Mouse (Mus musculus): ENCODE measurements around the gene 1700001C19Rik. TPM values are rescaled to one million over a fixed set of nuclear protein-coding genes. Genes with fewer than 3 reads are reported as not detected.
"Not testable (repeated sequence)": the region's sequence is repeated elsewhere in the genome, so short reads cannot be mapped to it uniquely, and the experiment has no call there.

1700001C19Rik gene
- total and polyA plus RNA-seq, 3 experiments: not detected

DNA sequence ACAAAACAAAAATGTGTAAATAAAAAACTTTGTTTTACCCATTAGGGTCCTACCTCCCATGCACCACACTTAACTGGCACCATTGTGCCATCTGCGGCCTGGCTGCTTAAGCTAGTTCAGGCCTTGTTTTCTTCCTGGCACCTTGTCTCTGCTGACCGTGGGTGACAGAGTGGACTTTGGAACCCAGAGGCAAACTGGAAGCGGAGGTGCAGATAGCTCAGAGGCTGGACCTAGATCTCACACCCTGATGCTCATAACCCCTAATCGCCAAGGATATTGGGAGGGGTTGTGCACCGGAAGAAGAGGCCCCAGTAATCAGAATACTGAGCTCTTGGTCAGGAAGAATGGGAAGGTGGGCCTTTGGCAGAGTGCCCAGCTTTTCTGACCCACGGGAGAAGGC is 13.0 kb downstream of the 1700001C19Rik start:
- dilution Hi-C loops (cut with MboI; ENCODE audit: extremely low pct_ligation_motif_present, extremely low pct_unique_long_range_greater_than_20kb, low sequenced_read_pairs): no loop called here
- Histone ChIP-seq H3K79me2 (replicated peaks; ENCODE audit: control insufficient read depth, extremely low read depth, insufficient read depth, poor library complexity, severe bottlenecking) (no peaks in the 10 kb centered on the region), H3K27ac (ENCODE audit: insufficient read depth, low read depth) (no peak overlapping the region), H3K4me2 (ENCODE audit: insufficient read depth, low read depth, poor library complexity, severe bottlenecking) (no peak overlapping the region), H3K4me1 (ENCODE audit: control insufficient read depth in 1 of 2, insufficient read depth in 2 of 2) (no peaks in the 10 kb centered on the region), H3K9me3 (replicated peaks; ENCODE audit: low read length) (no peaks in the 10 kb centered on the region), H3K36me3 (replicated peaks in 1 of 2; ENCODE audit: control insufficient read depth in 1 of 2, insufficient read depth in 1 of 2, low read length in 1 of 2) (no peaks in the 10 kb centered on the region), H3K9ac (ENCODE audit: insufficient read depth, low read depth) (no peak overlapping the region), H3K4me3 (replicated peaks in 1 of 3; ENCODE audit: low read depth in 2 of 3, low read length in 2 of 3, poor library complexity in 1 of 3) (no peak overlapping the region), H3K27me3 (replicated peaks) (peaks cover 18% of the 10 kb centered on the region)
- in situ Hi-C loops (cut with MboI; ENCODE audit: low pct_ligation_motif_present, low pct_unique_long_range_greater_than_20kb, low sequenced_read_pairs): no loop called here
- no peak for DNase-seq (ENCODE audit: extremely low read depth)
- TF ChIP-seq E2F4 (IDR thresholded peaks at IDR 0.05; ENCODE audit: insufficient replicate concordance, low read depth, low read length) (no peak), ELF1 (IDR thresholded peaks at IDR 0.05; ENCODE audit: low read depth, low read length) (no peak), BHLHE40 (IDR thresholded peaks at IDR 0.05; ENCODE audit: low read depth, low read length) (no peak), EP300 (IDR thresholded peaks at IDR 0.05; ENCODE audit: low read length) (no peak), ZKSCAN1 (IDR thresholded peaks at IDR 0.05; ENCODE audit: borderline replicate concordance, low read depth, low read length) (no peak), SMC3 (IDR thresholded peaks at IDR 0.05; ENCODE audit: low read depth, low read length) (no peak), ETS1 (conservative IDR thresholded peaks at IDR 0.05; ENCODE audit: low read depth, low read length) (no peak), NELFE (IDR thresholded peaks at IDR 0.05; ENCODE audit: low read depth, low read length) (no peak), KAT2A (IDR thresholded peaks at IDR 0.05; ENCODE audit: insufficient replicate concordance, low read length) (no peak), MAX (IDR thresholded peaks at IDR 0.05; ENCODE audit: low read length) (no peak), CTCF (conservative IDR thresholded peaks at IDR 0.05 in 1 of 2, IDR thresholded peaks at IDR 0.05 in 1 of 2; ENCODE audit: low read depth in 2 of 2, low read length in 2 of 2) (no peak), IRF4 (IDR thresholded peaks at IDR 0.05; ENCODE audit: low read depth, low read length) (no peak), TBP (conservative IDR thresholded peaks at IDR 0.05; ENCODE audit: low read depth, low read length) (no peak), UBTF (IDR thresholded peaks at IDR 0.05; ENCODE audit: low read depth, low read length) (no peak), ZC3H11A (IDR thresholded peaks at IDR 0.05; ENCODE audit: low read depth, low read length) (no peak), RCOR1 (conservative IDR thresholded peaks at IDR 0.05; ENCODE audit: low read depth, low read length) (no peak), MEF2A (IDR thresholded peaks at IDR 0.05; ENCODE audit: borderline replicate concordance, low read depth, low read length) (no peak)

DNA sequence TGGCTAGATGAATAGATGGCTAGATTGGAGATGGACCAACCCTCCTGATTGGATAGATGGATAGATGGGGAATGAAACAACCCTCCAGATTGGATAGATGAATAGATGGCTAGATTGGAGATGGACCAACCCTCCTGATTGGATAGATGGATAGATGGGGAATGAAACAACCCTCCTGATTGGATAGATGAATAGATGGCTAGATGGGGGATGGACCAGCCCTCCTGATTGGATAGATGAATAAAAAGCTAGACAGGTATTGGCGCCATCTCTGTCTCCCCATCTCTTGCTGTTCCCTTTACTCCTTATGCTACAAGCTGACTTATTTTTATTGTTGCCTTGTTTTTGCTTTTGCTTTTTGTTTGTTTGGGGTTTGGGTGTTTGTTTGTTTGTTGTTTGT is 14.6 kb downstream of the 1700001C19Rik start:
- H3K4me1 ChIP-seq (ENCODE audit: control insufficient read depth in 1 of 2, insufficient read depth in 2 of 2); H3K9me3 ChIP-seq (replicated peaks; ENCODE audit: low read length); dilution Hi-C loops (cut with MboI; ENCODE audit: extremely low pct_ligation_motif_present, extremely low pct_unique_long_range_greater_than_20kb, low sequenced_read_pairs); H3K27ac ChIP-seq (ENCODE audit: insufficient read depth, low read depth); H3K4me2 ChIP-seq (ENCODE audit: insufficient read depth, low read depth, poor library complexity, severe bottlenecking); H3K79me2 ChIP-seq (replicated peaks; ENCODE audit: control insufficient read depth, extremely low read depth, insufficient read depth, poor library complexity, severe bottlenecking); DNase-seq (ENCODE audit: extremely low read depth); H3K9ac ChIP-seq (ENCODE audit: insufficient read depth, low read depth); H3K4me3 ChIP-seq (replicated peaks in 1 of 3; ENCODE audit: low read depth in 2 of 3, low read length in 2 of 3, poor library complexity in 1 of 3); H3K36me3 ChIP-seq (replicated peaks in 1 of 2; ENCODE audit: control insufficient read depth in 1 of 2, insufficient read depth in 1 of 2, low read length in 1 of 2); in situ Hi-C loops (cut with MboI; ENCODE audit: low pct_ligation_motif_present, low pct_unique_long_range_greater_than_20kb, low sequenced_read_pairs): not testable (repeated sequence)
- H3K27me3 ChIP-seq (replicated peaks): peaks cover 13% of the 10 kb centered on the region
